Mouse (Mus musculus): ENCODE results near the gene Lims1. TPM values are rescaled to one million over a fixed set of nuclear protein-coding genes. Genes with fewer than 3 reads are reported as not detected.

Lims1 gene
- polyA plus RNA-seq, 1 experiment from 2014 or later, result 143 TPM

DNA sequence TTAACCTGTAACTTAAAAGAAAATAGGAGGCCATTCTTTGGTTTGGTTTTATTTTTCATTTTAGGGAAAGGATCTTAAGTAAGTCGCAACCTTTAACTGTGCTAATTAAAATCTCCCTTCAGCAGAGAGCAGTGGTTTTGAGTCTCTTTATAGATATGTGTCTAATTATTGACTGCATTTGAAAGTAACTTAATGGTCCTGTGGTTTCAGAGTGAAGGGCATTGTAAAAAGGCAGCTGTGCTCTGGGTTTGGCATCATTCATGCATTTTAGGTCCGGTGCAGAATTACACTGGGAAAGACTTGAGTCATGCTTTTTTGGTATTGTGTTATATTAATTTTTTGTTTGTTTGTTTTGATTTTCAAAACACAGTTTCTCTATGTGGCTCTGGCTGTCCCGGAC is 29.1 kb downstream of the Lims1 start:
- 79% methylated on average over 3 of the region's 3 CpGs for WGBS
- H3K4me3 ChIP-seq (replicated peaks), result no peak overlapping the region
- no peak overlapping the region for H3K9ac ChIP-seq
- no peak overlapping the region for H3K27ac ChIP-seq
- no peaks in the 10 kb centered on the region for H3K36me3 ChIP-seq
- ATAC-seq, result no peak
- H3K27me3 ChIP-seq (replicated peaks), result no peaks in the 10 kb centered on the region
- peaks cover 2% of the 10 kb centered on the region; the same call in 1 of the 2 replicates for H3K4me1 ChIP-seq (replicated peaks)
- no peak overlapping the region for H3K4me2 ChIP-seq (replicated peaks)
- H3K9me3 ChIP-seq, result no peaks in the 10 kb centered on the region

DNA sequence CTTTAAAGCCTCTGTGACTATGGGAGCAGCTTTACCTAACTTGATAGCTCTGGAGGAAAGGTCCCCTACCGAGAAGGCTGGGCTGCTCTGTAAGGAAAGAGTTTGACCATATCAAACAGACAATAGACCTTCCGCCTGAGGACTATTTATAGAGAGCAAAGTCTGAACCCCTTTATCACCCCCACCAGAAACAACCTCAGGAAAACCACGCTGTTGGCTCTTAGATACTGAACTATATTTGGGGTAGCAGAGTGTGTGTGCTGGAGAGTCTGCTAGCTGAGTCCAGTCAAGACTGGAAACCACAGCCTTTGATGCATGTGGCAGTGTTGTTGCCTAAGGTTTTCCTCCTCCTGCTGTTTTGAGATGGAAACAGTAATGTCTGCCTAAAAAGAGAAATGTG is 31.3 kb downstream of the Lims1 start:
- Histone ChIP-seq H3K27me3 (replicated peaks) (no peaks in the 10 kb centered on the region), H3K27ac (0 out of 2 replicates have a peak overlapping the region, but pooled peaks have one; percentile 38), H3K4me1 (replicated peaks) (peaks cover 2% of the 10 kb centered on the region; the same call in 1 of the 2 replicates), H3K36me3 (no peaks in the 10 kb centered on the region), H3K4me3 (replicated peaks) (no peak overlapping the region), H3K4me2 (replicated peaks) (peak overlapping the region; percentile 12; the same call in 1 of the 2 replicates), H3K9me3 (no peaks in the 10 kb centered on the region), H3K9ac (no peak overlapping the region)
- 37% methylated on average over 3 of the region's 3 CpGs for WGBS
- peak; percentile 61 for ATAC-seq

DNA sequence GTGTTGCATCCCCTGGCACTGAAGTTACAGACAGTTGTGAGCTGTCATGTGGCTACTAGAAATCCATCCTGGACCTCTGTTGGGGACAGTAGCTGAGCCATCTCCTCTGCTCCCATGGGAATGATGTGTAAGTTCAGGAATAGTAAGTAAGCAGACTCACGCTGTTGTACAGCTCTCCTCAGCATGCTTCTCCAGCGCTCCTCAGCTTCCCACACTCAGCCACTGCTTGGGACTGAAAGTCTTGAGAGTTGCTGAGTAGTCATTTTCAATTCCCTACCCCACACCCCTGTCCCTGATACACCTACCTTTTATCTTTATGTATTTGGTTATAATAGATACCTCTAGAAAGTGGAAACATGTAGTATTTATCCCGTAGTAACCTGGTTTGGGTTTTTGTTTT is 33.2 kb downstream of the Lims1 start:
- H3K27ac ChIP-seq, result no peak overlapping the region
- ATAC-seq, result no peak
- H3K4me2 ChIP-seq (replicated peaks), result no peak overlapping the region
- no peaks in the 10 kb centered on the region for H3K27me3 ChIP-seq (replicated peaks)
- H3K36me3 ChIP-seq, result no peaks in the 10 kb centered on the region
- 88% methylated on average over 3 of the region's 3 CpGs for WGBS
- H3K9me3 ChIP-seq, result no peaks in the 10 kb centered on the region
- peaks cover 2% of the 10 kb centered on the region; the same call in 1 of the 2 replicates for H3K4me1 ChIP-seq (replicated peaks)
- no peak overlapping the region for H3K9ac ChIP-seq
- no peak overlapping the region for H3K4me3 ChIP-seq (replicated peaks)

DNA sequence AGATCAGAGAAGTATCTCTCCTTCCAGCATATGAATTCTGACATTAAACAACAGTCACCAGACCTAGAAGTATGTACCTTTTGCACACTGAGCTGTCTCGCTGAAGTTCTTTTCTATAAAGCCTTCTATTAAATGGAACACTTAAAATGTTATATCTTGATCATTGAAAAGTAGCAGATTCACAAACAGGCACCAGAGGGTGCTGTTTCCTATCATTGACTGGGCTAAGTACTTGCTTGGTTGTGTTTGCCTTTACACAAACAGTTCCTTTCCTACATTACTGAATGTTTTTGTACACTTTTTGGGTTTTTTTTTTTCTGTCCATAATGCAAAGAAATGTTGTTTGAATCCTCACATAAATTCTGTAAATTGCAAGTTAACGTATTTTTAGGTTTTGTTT is 35.9 kb downstream of the Lims1 start:
- 80% methylated on average over 2 of the region's 2 CpGs for WGBS
- Histone ChIP-seq H3K4me3 (replicated peaks) (no peak overlapping the region), H3K9ac (no peak overlapping the region), H3K27ac (no peak overlapping the region), H3K36me3 (no peaks in the 10 kb centered on the region), H3K4me1 (replicated peaks) (peaks cover 6% of the 10 kb centered on the region), H3K9me3 (no peaks in the 10 kb centered on the region), H3K27me3 (replicated peaks) (no peaks in the 10 kb centered on the region), H3K4me2 (replicated peaks) (no peak overlapping the region)
- no peak for ATAC-seq

DNA sequence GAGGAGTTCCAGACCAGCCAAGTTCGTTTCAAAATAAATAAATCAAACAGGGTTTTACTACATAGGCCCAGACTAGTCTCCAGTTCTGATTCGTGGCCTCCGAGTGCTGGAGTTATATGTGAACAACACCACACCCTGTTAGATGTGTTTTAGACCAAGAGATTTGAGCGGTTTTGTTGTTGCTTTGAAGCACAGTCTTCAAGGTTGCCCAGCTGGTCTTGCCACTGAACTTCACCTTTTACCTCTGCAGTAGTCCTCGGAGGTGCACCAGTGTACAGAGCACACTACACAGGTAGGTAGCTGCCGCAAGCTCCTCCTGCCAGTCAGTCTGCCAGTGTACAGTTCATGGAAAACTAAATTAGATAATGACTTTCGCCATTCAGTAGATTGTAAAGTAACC is 36.7 kb downstream of the Lims1 start:
- Histone ChIP-seq H3K4me3 (replicated peaks) (no peak overlapping the region), H3K4me2 (replicated peaks) (no peak overlapping the region), H3K27ac (no peak overlapping the region), H3K4me1 (replicated peaks) (peaks cover 10% of the 10 kb centered on the region), H3K36me3 (no peaks in the 10 kb centered on the region), H3K9ac (no peak overlapping the region), H3K9me3 (no peaks in the 10 kb centered on the region), H3K27me3 (replicated peaks) (no peaks in the 10 kb centered on the region)
- 74% methylated on average over 7 of the region's 7 CpGs for WGBS
- ATAC-seq, result peak; percentile 55

DNA sequence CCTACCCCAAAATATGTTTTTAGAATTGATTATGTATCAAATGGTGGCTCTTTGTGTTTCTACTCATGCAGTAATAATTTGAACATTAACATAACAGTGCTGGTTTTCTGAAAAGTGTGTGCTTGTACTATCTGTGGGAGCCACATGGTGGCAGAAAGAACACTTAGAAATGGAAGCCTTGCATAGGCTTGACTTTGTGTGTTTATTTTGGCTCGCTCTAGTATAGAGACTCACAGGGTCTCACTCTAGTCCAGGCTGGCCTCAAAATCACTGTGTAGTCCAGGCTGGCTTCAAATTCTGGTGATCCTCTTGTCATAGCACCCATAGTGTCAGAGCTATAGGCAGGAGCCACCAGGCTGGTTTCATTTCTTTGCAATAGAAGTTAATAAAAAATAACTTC is 39.5 kb downstream of the Lims1 start:
- 64% methylated on average over 1 of the region's 1 CpGs for WGBS

DNA sequence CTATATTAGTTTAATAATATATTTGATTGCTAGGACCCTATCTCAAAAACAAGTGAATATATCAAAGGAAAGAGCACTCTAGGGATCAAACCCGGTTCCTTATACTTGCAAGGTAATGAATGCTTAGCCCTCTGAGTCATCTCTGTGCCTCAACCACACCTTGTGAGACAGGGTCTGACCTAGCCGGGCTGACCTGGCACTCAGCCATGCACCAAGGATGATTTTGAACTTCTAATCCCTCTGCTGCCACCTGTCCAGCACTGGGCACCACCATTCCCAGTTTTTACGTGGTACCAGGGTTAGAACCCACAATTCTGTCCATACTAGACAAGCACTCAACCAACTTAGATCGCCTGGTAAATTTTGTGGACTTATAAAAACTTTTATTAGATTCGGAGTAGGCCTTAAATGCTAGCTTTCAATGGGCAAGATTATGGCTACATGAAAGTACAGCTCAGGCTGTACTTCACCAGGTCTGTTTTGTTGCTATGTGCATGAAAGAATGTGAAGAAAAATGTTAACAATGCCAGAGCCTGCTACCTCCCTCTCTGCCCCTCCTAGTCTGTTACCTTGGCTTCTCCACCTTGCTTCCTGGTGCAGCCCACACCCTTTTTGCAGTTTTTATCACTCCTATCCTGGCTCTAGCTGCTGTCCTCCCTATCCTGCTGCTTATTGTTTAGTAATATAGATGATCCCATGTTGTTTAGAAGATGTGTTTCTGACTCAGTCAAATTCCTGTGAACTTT is 41.7 kb downstream of the Lims1 start:
- Histone ChIP-seq H3K27ac (no peak overlapping the region), H3K9me3 (no peaks in the 10 kb centered on the region), H3K4me1 (replicated peaks) (peaks cover 11% of the 10 kb centered on the region), H3K36me3 (0 out of 2 replicates have a peak, but pooled peaks cover 2% of the 10 kb centered on the region), H3K4me3 (replicated peaks) (no peak overlapping the region), H3K4me2 (replicated peaks) (no peak overlapping the region), H3K27me3 (replicated peaks) (no peaks in the 10 kb centered on the region), H3K9ac (no peak overlapping the region)
- ATAC-seq, result peak; percentile 82
- 54% methylated on average over 5 of the region's 5 CpGs for WGBS

More for the DNA sequence above, 39.5 kb downstream of the Lims1 start:
- Histone ChIP-seq H3K9me3 (no peaks in the 10 kb centered on the region), H3K4me2 (replicated peaks) (no peak overlapping the region), H3K27me3 (replicated peaks) (no peaks in the 10 kb centered on the region), H3K4me3 (replicated peaks) (no peak overlapping the region), H3K9ac (no peak overlapping the region), H3K36me3 (0 out of 2 replicates have a peak, but pooled peaks cover 2% of the 10 kb centered on the region), H3K4me1 (replicated peaks) (peaks cover 11% of the 10 kb centered on the region), H3K27ac (no peak overlapping the region)
- no peak for ATAC-seq

DNA sequence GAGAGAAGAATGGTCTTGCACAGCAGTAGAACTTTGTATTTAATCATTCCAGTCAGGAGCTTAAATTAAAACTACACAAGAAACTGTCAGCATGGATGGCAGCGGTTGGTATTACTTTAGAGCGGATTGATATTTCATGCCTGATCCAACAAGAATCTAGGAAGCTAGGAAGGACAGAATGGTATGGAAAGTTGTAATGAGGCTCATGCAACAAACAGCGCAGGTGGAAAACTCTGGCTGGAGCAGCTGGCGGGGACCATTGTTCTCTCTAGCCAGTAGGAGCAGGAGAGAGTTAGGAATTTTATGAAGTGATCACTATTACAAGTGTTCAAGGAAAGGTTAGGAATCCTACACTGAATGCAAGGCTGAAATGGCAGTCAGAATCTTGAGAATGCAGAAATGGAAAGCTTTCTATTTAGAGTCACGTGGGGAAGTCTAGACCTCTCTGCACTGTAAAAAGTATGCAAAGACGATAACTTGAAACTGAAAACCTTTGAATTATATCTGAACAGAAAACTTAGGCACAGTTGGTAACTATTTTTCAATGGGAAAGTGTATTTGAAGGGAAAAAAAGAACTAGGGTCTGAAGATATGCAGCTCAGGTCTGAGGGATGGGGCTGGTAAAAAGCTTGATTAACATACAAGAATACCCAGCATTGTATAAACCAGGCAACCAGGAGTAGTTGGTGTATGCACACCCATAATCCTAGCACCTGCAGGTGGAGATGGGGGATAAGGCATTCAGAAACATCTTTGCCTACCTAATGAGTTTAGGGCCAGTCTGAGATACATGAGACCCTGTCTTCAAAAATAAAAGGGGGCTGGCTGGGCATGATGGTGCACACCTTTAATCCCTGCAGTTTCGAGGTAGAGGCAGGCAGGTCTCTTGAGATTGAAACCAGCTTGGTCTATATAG is 45.8 kb downstream of the Lims1 start:
- WGBS, result 87% methylated on average over 7 of the region's 7 CpGs
- Histone ChIP-seq H3K36me3 (0 out of 2 replicates have a peak, but pooled peaks cover 2% of the 10 kb centered on the region), H3K4me1 (replicated peaks) (peaks cover 23% of the 10 kb centered on the region), H3K9ac (no peak overlapping the region), H3K27me3 (replicated peaks) (no peaks in the 10 kb centered on the region), H3K4me2 (replicated peaks) (no peak overlapping the region), H3K4me3 (replicated peaks) (no peak overlapping the region), H3K9me3 (no peaks in the 10 kb centered on the region), H3K27ac (no peak overlapping the region)
- ATAC-seq, result no peak

DNA sequence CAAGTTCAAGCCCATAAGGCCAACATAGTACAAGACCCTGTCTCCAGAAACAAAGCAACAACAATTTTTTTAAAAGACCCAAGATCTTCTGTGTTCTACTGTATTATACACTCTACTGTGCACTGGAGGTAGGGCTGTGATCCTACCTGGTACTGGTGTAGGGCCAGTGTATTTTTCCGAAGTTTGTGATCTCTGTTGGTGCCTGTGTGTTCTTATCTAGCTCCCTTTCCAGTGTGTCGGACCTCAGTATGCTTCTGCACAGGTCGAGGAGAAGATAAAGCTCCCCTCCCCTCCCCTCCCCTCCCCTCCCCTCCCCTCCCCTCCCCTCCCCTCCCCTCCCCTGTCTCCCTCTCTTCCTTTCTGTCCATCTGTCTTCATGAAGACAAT is 46.4 kb downstream of the Lims1 start:
- no peak overlapping the region for H3K9ac ChIP-seq
- ATAC-seq, result no peak
- no peaks in the 10 kb centered on the region for H3K27me3 ChIP-seq (replicated peaks)
- H3K4me1 ChIP-seq (replicated peaks), result peaks cover 18% of the 10 kb centered on the region
- no peak overlapping the region for H3K4me2 ChIP-seq (replicated peaks)
- H3K36me3 ChIP-seq, result 0 out of 2 replicates have a peak, but pooled peaks cover 2% of the 10 kb centered on the region
- H3K4me3 ChIP-seq (replicated peaks), result no peak overlapping the region
- H3K27ac ChIP-seq, result no peak overlapping the region
- no peaks in the 10 kb centered on the region for H3K9me3 ChIP-seq
- WGBS, result 31% methylated on average over 3 of the region's 3 CpGs

DNA sequence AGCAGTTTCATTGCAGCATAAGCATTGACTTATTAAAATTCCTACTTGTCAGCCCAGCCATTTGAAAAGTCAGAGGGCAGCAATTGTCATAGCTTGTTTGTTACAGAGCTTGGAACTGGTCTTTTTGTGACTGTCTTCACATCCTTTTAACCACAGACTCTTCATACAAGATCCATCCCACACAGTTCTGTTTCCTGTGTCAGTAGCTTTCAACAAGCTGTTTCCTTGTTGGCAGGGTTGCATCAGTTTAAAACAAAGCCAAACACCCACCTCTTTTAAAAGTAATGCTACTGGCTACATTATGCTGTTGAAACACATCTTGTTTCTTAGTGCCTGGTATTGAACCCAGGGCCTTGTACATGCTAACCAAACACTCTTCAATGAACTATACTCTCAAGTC is 46.9 kb downstream of the Lims1 start:
- Histone ChIP-seq H3K9ac (no peak overlapping the region), H3K27me3 (replicated peaks) (no peaks in the 10 kb centered on the region), H3K9me3 (no peaks in the 10 kb centered on the region), H3K4me3 (replicated peaks) (no peak overlapping the region), H3K27ac (peak overlapping the region; percentile 74; the same call in 1 of the 2 replicates), H3K4me1 (replicated peaks) (peaks cover 14% of the 10 kb centered on the region), H3K4me2 (replicated peaks) (no peak overlapping the region), H3K36me3 (0 out of 2 replicates have a peak, but pooled peaks cover 2% of the 10 kb centered on the region)
- ATAC-seq, result no peak

DNA sequence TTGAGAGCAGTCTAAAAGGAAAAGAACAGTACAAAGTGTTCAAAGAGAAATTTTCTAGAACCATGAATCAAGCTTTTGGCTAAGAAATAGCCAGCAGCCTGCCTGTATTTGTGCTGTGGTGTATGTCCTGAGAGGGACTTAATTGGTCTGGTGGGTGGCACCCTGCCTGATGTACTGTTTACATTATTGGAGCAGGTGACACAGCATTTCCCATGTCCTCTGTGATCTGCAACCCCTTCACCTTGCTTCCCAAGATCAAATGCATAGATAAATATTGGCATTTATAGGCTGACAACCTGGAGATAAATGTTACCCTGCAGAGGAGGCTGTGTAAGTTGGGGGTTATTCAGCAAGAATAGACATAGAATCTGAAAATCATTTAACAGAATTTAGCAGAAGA is 47.3 kb downstream of the Lims1 start:
- Histone ChIP-seq H3K27ac (peak overlapping the region; percentile 74; the same call in 1 of the 2 replicates), H3K4me1 (replicated peaks) (peaks cover 14% of the 10 kb centered on the region), H3K4me3 (replicated peaks) (no peak overlapping the region), H3K27me3 (replicated peaks) (no peaks in the 10 kb centered on the region), H3K4me2 (replicated peaks) (no peak overlapping the region), H3K36me3 (0 out of 2 replicates have a peak, but pooled peaks cover 2% of the 10 kb centered on the region), H3K9me3 (no peaks in the 10 kb centered on the region), H3K9ac (no peak overlapping the region)
- 0 out of 2 replicates have a peak, but pooled peaks have one; percentile 42 for ATAC-seq

DNA sequence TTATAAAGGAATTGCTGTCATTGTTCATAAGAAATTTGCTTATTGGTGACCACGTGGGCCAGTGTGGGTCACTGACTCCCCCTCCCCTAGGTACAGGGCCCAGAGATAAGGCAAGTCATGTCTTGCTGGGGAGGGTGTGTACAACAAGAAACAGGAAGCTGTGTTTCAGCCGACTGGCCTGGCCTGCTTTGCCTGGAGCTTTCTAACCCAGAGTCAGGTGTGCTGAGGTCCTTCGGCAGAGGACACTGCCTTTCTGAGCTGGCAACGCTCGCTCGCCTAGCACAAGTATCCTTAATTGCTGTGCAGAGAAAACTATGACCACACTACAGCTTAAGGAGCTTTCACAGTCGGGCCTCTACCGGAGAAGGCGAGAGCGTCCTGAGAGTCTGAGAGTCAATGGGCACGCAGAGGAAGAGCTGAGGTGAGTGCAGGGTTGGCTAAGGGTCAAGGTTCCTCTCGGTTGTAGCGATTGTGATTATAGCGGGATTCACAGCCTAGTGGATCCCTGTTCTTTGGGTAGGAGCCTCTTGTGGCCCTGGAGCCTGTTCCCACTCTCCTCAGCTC is 48.1 kb downstream of the Lims1 start:
- WGBS, result 21% methylated on average over 14 of the region's 14 CpGs
- Histone ChIP-seq H3K9me3 (no peaks in the 10 kb centered on the region), H3K4me1 (replicated peaks) (peaks cover 14% of the 10 kb centered on the region), H3K4me2 (replicated peaks) (peak overlapping the region; percentile 46), H3K4me3 (replicated peaks) (0 out of 2 replicates have a peak overlapping the region, but pooled peaks have one; percentile 4), H3K9ac (no peak overlapping the region), H3K27me3 (replicated peaks) (no peaks in the 10 kb centered on the region), H3K27ac (peak overlapping the region; percentile 74), H3K36me3 (0 out of 2 replicates have a peak, but pooled peaks cover 2% of the 10 kb centered on the region)
- ATAC-seq, result peak; percentile 90

Data from intestine, embryonic 15.5 days (tissue).